Mouse (Mus musculus) adrenal gland, postnatal 0 days (tissue): ENCODE measurements around the gene Plod3. TPM values are rescaled to one million over a fixed set of nuclear protein-coding genes. Genes with fewer than 3 reads are reported as not detected.
A peak's percentile ranks its signal among the peaks of the same experiment; 100 is the strongest.

Experiments
- microRNA-seq: library from miRNA; unstranded; fragments of <30 nt; microRNA quantifications from one replicate; pipeline ENCODE4, GENCODE M21; 2016; ENCODE audit warnings: borderline replicate concordance; ENCODE audit not compliant: insufficient number of aligned reads
- polyA plus RNA-seq: library from polyadenylated mRNA; unstranded; fragments of >200 nt; fragmentation: Nextera tagmentation; extraction: Ambion mirVana; gene quantifications from 2 replicates; pipeline ENCODE4 v1.2.1, GENCODE M21; 2015

Gene Plod3
- polyA plus RNA-seq = 19.9 and 30.5 TPM in 2 replicates

DNA sequence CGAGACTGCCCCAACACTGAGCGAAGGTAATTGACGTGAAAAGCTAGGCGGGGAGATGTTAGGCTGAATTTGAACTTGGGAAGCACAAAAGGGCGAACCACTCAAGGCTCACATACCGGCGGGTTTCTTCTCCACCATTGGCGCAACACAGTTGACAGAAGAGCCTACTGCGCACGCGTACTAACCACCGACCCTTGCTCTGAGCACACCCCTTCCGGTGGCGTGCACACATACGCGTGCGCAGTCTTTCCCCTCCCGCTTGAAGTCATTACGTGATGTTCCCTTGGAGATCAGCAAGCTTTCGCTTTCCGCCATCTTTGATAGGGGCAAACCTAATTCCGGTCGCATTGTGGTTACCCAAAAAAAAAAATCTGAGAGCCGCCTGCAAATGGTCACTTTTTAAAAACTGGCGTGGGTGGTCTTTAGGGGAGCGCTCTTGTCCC, at the start of gene Plod3:
Plod3 (plus strand) TSS at position 325 of the 443 bp plus-strand sequence.

DNA sequence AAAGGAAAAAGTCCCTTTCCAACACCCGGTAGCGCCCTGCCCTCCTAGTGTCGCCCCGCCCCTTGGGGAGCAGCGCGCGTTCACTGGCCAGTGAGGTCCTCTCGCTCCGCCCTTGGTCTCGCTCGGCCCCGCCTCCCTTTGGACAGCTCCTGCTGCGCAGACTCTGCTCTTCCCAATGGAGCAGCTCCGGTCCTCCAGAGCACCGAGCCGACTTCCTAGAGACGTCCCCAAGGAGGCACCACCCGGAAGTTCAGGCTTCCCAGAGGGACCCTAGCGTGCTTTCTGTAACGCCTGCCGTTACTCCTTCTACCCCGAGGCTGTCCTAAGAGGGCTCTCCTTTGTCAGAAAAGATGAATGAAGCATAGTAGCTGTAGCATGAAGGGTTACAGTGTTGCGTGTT, 33.8 kb upstream of the Plod3 start, which contains the start of gene Fis1:
Fis1 (plus strand) TSS at position 261 of the 400 bp plus-strand sequence.

DNA sequence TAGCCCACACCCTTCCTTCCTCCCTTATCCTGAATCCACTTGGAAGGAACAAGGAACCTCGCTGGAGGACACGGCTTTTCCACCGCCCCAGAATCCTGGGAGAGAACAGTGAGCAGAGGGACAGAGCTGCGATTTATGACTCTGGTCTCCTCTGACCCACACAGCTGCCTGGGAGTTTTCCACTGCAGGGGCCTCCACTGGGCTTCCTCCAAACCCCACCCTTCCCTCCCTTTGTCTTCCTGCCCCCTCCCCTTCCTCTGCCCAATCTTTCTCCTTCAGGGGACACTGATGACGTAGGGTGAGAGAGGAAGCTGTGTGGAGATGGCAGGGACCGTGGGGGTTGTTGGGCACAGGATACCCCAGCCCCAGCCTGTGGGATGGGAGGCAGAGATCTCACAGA, 20.5 kb upstream of the Plod3 start, which contains the start of gene Cldn15:
Cldn15 (plus strand) TSS at position 286 of the 400 bp plus-strand sequence.

DNA sequence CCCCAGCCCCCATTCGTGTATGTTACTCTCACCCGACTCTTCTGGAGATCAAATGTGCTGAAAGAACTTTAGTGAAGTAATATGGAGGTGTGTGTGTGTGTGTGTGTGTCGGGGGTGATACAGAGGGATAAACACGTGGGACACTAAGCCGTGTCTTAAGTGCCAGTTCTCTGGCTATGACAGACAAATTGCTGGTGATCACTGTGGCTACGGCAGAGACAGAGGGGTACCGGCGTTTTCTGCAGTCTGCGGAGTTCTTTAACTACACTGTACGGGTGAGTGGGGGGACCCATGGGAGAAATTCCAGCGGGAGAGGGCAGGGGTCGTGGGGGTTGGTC, 1.1 kb downstream of the Plod3 start, which contains the start of gene Znhit1:
Znhit1 (minus strand) TSS at position 88 of the 338 bp plus-strand sequence.

DNA sequence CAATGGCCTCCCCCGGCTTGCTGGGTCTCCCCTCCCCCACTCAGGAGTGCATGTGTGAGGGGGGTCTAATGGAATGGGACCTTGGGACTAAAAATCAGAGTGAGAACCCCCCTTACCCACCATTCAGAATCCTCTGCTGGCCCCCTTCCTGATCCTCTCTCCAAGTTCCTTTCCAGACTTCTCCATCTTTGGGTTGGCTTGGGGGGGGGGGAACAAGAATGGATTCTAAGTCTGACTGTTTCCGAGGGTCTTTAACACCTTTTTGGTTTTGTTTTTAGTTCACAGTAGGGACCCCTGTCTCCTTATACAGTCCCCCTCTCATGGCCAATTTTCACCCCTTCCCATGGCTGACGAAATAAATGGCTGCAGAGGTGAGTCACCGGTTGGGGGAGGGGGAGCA, 39.3 kb downstream of the Plod3 start, which contains the start of gene Vgf:
Vgf (plus strand) TSS at position 301 of the 400 bp plus-strand sequence.

DNA sequence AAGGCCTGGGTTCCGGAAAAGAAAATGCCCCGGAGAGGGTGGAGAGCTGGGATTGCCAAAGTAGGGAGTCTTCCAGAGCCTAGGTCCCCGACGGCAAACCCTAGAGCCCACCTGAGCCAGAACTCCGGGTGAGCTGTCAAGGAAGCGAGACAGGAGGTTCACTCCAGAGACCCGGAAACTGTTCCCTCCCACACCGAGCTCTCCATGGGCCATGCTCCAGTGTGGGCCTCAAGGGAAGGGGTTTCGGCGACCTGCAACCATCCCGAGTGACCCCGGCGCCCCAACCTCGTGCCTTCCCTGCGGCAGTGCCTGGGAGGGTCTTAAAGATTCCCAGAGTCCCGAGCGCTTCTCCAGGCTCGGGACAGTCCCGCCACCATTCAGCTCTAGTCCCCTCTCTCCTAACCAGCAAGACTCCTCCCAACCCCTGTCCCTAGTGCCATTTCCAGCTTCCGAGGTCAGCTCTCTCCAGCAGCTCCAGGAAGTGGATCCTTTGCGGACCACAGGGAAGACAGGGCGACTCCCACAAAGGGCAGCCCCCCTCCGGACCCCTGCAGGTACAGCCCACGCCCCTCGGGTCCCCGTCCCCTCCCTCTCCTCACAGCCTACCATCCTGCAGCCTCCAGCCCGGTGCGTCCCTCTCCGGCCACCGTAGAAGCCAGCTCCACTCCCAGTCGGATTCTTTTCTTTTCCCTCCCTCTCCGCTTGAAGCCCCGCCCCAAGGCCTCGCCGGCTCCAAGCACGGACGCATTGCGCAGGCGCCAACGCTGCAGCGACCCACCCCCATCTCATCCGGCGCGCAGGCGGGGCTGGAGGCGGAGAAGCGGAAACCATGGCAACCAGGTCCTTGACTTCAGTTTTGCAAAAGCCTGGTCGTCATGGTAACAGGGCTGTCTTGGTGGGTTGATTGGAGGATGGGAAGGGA, 58.8 kb downstream of the Plod3 start, which contains the start of gene Ap1s1:
Ap1s1 (minus strand) TSS at position 734 of the 922 bp plus-strand sequence.

Small RNAs within 50 kb of the gene (microRNA-seq; reads per million reads assigned to microRNA genes)
- gene Mir702 = 15.8 reads per million, percentile 22 among the genes with 10 or more reads in this experiment

Other genes starting within 250 kb of the Plod3 start
- 9.9 and 18.2 TPM in 2 replicates for gene Col26a1, start 103.8 kb upstream of the Plod3 start, polyA plus RNA-seq
- 66.9 and 69.7 TPM in 2 replicates for gene Ift22, start 78.9 kb upstream of the Plod3 start, polyA plus RNA-seq
- 404 and 432 TPM in 2 replicates for gene Fis1, start 33.7 kb upstream of the Plod3 start, polyA plus RNA-seq
- 11.9 and 15.8 TPM in 2 replicates for gene Cldn15, start 20.4 kb upstream of the Plod3 start, polyA plus RNA-seq
- 103 and 105 TPM in 2 replicates for gene Znhit1, start 1.0 kb downstream of the Plod3 start, polyA plus RNA-seq
- 12.5 and 22.7 TPM in 2 replicates for gene Vgf, start 39.4 kb downstream of the Plod3 start, polyA plus RNA-seq
- gene Ap1s1, start 59.1 kb downstream of the Plod3 start, polyA plus RNA-seq = 152 and 170 TPM in 2 replicates
- 0.21 and 0.49 TPM in 2 replicates for gene Serpine1, start 85.2 kb downstream of the Plod3 start, polyA plus RNA-seq
- gene Trim56, start 129.2 kb downstream of the Plod3 start, polyA plus RNA-seq = 9.2 and 12.6 TPM in 2 replicates
- not detected in 2 replicates for gene Muc3, start 162.3 kb downstream of the Plod3 start, polyA plus RNA-seq
- 0.14 and 0.21 TPM in 2 replicates for gene Muc3a, start 225.4 kb downstream of the Plod3 start, polyA plus RNA-seq